Mouse (Mus musculus): Measurements from ENCODE around the gene Psmb11. TPM values are rescaled to one million over a fixed set of nuclear protein-coding genes. Genes with fewer than 3 reads are reported as not detected.

Psmb11 gene
- total RNA-seq, 1 experiment: not detected

DNA sequence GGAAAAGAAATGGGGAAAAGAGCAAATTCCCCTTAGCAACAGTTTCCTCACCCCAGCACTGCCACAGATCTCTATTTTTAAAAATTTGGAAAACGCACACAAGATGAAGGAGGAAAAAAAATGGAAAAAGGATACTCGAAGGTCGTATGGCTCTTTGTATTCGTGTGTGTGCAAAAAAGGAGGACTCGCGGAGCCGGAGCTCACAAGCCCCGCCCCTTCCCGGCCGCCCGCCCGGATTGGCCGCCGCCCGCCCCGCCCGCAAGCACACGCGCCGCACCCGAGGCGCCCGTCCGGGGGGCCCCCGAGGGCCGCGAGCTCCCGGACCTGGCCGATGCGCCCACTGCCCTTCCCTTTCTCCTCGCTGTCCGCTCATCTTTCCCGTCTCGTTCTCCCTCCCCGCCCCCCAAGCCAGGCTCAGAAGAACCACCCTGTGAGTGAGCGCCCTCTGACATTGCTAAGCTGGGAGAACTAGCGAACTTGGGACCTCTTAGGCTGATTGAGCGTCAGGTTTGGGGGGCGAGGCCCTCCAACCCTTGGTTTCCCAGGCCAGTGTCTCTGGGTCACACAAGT is 15.4 kb upstream of the Psmb11 start, which contains the start of gene 4931414P19Rik:
Gene 4931414P19Rik, minus strand, starts transcription at position 242 of the 570 bp plus-strand sequence.
- Histone ChIP-seq H3K9me3 (ENCODE audit: control insufficient read depth, insufficient read depth, low read depth, low read length) (no peaks in the 10 kb centered on the region), H3K4me3 (ENCODE audit: insufficient read depth in 1 of 2, low read depth in 1 of 2, low read length in 2 of 2, poor library complexity in 1 of 2, severe bottlenecking in 1 of 2) (peak within 1 kb of the TSS; percentile 58 to 71), H3K4me1 (ENCODE audit: control insufficient read depth in 2 of 2, insufficient read depth in 2 of 2, low read length in 2 of 2, poor library complexity in 1 of 2) (peaks cover 2 to 11% of the 10 kb centered on the region in 2 experiments; a peak in 2 of 4 replicates), H3K27ac (ENCODE audit: insufficient read depth, low read depth, low read length, poor library complexity, severe bottlenecking) (peak within 1 kb of the TSS; percentile 42; the same call in 1 of the 2 replicates), H3K36me3 (ENCODE audit: control insufficient read depth, insufficient read depth, low read length, poor library complexity, severe bottlenecking) (no peaks in the 10 kb centered on the region), H3K9ac (ENCODE audit: insufficient read depth, low read depth, low read length, poor library complexity, severe bottlenecking) (peak within 1 kb of the TSS; percentile 70)
- TF ChIP-seq ZC3H11A (IDR thresholded peaks at IDR 0.05; ENCODE audit: borderline replicate concordance, low read depth, low read length) (no peak), MAFK (IDR thresholded peaks at IDR 0.05; ENCODE audit: insufficient read depth, low read depth, low read length) (no peak), ZNF384 (IDR thresholded peaks at IDR 0.05; ENCODE audit: low read depth, low read length) (no peak), HCFC1 (IDR thresholded peaks at IDR 0.05; ENCODE audit: borderline replicate concordance, insufficient read depth, low read length) (no peak), CHD2 (IDR thresholded peaks at IDR 0.05; ENCODE audit: low read depth, low read length) (no peak)
- in situ Hi-C loops (cut with MboI; ENCODE audit: low sequenced_read_pairs in 2 of 2, unreplicated experiment in 2 of 2): no loop called here
- DNase-seq (ENCODE audit: low read depth, low spot score): no peak

DNA sequence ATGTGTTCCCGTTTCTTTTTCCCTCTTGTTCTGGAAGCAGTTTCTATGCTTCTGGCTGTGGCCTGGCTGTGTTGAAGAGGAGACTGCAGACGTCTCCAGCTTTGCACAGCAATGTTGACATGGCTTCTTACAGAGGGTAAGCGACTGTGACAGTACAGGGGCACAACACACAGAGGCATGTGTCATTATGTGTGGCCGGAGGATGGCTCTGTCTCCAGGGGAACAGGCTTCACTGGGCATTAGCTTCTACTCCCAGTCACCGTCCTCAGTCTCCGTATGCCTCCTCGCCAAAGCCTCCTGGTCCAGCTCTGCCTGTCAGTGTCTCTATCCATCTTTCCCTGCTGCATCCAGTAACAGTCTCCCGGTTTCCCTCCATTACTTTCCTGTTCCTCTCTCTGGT is 14.0 kb upstream of the Psmb11 start:
- no peak for DNase-seq (ENCODE audit: low read depth, low spot score)
- in situ Hi-C loops (cut with MboI; ENCODE audit: low sequenced_read_pairs in 2 of 2, unreplicated experiment in 2 of 2): no loop called here

DNA sequence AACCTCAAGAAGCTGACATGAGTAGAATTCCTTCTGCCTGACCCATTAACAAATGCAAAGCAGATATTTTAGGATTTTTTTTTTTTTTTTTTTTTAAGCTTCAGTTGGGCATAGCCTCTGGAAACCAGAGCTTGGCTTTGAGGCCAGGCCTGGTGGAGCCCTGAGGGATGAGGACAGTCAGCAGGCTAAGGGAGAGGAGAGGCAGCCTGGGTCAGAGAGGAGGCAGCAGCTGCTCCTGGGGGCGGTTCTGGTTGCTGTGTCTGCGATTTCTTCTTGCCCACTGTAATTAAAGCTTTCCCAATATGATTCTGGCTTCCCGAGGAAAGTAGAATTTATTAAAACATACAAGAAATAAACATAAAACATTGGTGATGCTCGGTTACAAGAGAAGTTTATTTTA is 12.0 kb upstream of the Psmb11 start:
- DNase-seq (ENCODE audit: low read depth, low spot score): no peak
- peaks cover 0 to 10% of the 10 kb centered on the region in 2 experiments; a peak in 2 of 4 replicates for H3K4me1 ChIP-seq (ENCODE audit: control insufficient read depth in 2 of 2, insufficient read depth in 2 of 2, low read length in 2 of 2, poor library complexity in 1 of 2)
- H3K9me3 ChIP-seq (ENCODE audit: control insufficient read depth, insufficient read depth, low read depth, low read length): no peaks in the 10 kb centered on the region
- H3K36me3 ChIP-seq (ENCODE audit: control insufficient read depth, insufficient read depth, low read length, poor library complexity, severe bottlenecking): peaks cover 16% of the 10 kb centered on the region
- TF ChIP-seq ZNF384 (IDR thresholded peaks at IDR 0.05; ENCODE audit: low read depth, low read length) (no peak), ZC3H11A (IDR thresholded peaks at IDR 0.05; ENCODE audit: borderline replicate concordance, low read depth, low read length) (no peak), CHD2 (IDR thresholded peaks at IDR 0.05; ENCODE audit: low read depth, low read length) (no peak), MAFK (IDR thresholded peaks at IDR 0.05; ENCODE audit: insufficient read depth, low read depth, low read length) (no peak), HCFC1 (IDR thresholded peaks at IDR 0.05; ENCODE audit: borderline replicate concordance, insufficient read depth, low read length) (no peak)
- no peak overlapping the region for H3K27ac ChIP-seq (ENCODE audit: insufficient read depth, low read depth, low read length, poor library complexity, severe bottlenecking)
- no peak overlapping the region for H3K4me3 ChIP-seq (ENCODE audit: insufficient read depth in 1 of 2, low read depth in 1 of 2, low read length in 2 of 2, poor library complexity in 1 of 2, severe bottlenecking in 1 of 2)
- H3K9ac ChIP-seq (ENCODE audit: insufficient read depth, low read depth, low read length, poor library complexity, severe bottlenecking): no peak overlapping the region
- in situ Hi-C loops (cut with MboI; ENCODE audit: low sequenced_read_pairs in 2 of 2, unreplicated experiment in 2 of 2): no loop called here

More for the DNA sequence above, 14.0 kb upstream of the Psmb11 start:
- Histone ChIP-seq H3K9ac (ENCODE audit: insufficient read depth, low read depth, low read length, poor library complexity, severe bottlenecking) (no peak overlapping the region), H3K9me3 (ENCODE audit: control insufficient read depth, insufficient read depth, low read depth, low read length) (no peaks in the 10 kb centered on the region), H3K27ac (ENCODE audit: insufficient read depth, low read depth, low read length, poor library complexity, severe bottlenecking) (no peak overlapping the region), H3K4me1 (ENCODE audit: control insufficient read depth in 2 of 2, insufficient read depth in 2 of 2, low read length in 2 of 2, poor library complexity in 1 of 2) (peaks cover 2 to 9% of the 10 kb centered on the region in 2 experiments; a peak in 2 of 4 replicates), H3K4me3 (ENCODE audit: insufficient read depth in 1 of 2, low read depth in 1 of 2, low read length in 2 of 2, poor library complexity in 1 of 2, severe bottlenecking in 1 of 2) (no peak overlapping the region), H3K36me3 (ENCODE audit: control insufficient read depth, insufficient read depth, low read length, poor library complexity, severe bottlenecking) (peaks cover 5% of the 10 kb centered on the region)
- no peak for TF ChIP-seq MAFK (IDR thresholded peaks at IDR 0.05; ENCODE audit: insufficient read depth, low read depth, low read length)
- TF ChIP-seq ZNF384 (IDR thresholded peaks at IDR 0.05; ENCODE audit: low read depth, low read length): no peak
- no peak for TF ChIP-seq ZC3H11A (IDR thresholded peaks at IDR 0.05; ENCODE audit: borderline replicate concordance, low read depth, low read length)
- no peak for TF ChIP-seq CHD2 (IDR thresholded peaks at IDR 0.05; ENCODE audit: low read depth, low read length)
- TF ChIP-seq HCFC1 (IDR thresholded peaks at IDR 0.05; ENCODE audit: borderline replicate concordance, insufficient read depth, low read length): no peak

DNA sequence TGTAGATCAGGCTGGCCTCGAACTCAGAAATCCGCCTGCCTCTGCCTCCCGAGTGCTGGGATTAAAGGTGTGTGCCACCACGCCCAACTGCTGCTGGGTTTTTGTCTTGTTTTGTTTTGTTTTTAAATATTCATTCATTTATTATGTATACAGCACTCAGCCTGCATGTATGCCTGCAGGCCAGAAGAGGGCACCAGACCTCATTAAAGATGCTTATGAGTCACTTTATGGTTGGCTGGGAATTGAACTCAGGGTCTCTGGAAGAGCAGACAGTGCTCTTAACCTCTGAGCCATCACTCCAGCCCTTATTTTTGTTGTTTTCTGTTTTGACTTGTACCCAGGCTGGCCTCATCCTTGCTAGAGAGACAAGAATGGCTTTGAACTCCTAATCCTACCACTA is 11.3 kb upstream of the Psmb11 start:
- Histone ChIP-seq H3K27ac (ENCODE audit: insufficient read depth, low read depth, low read length, poor library complexity, severe bottlenecking) (no peak overlapping the region), H3K4me3 (ENCODE audit: insufficient read depth in 1 of 2, low read depth in 1 of 2, low read length in 2 of 2, poor library complexity in 1 of 2, severe bottlenecking in 1 of 2) (no peak overlapping the region), H3K4me1 (ENCODE audit: control insufficient read depth in 2 of 2, insufficient read depth in 2 of 2, low read length in 2 of 2, poor library complexity in 1 of 2) (peaks cover 0 to 7% of the 10 kb centered on the region in 2 experiments; a peak in 3 of 4 replicates), H3K9ac (ENCODE audit: insufficient read depth, low read depth, low read length, poor library complexity, severe bottlenecking) (no peak overlapping the region), H3K9me3 (ENCODE audit: control insufficient read depth, insufficient read depth, low read depth, low read length) (no peaks in the 10 kb centered on the region), H3K36me3 (ENCODE audit: control insufficient read depth, insufficient read depth, low read length, poor library complexity, severe bottlenecking) (peaks cover 20% of the 10 kb centered on the region)
- in situ Hi-C loops (cut with MboI; ENCODE audit: low sequenced_read_pairs in 2 of 2, unreplicated experiment in 2 of 2): no loop called here
- TF ChIP-seq CHD2 (IDR thresholded peaks at IDR 0.05; ENCODE audit: low read depth, low read length) (no peak), MAFK (IDR thresholded peaks at IDR 0.05; ENCODE audit: insufficient read depth, low read depth, low read length) (peak; percentile 46; the same call in 1 of the 2 replicates)
- no peak for DNase-seq (ENCODE audit: low read depth, low spot score)

All from ES-E14 (cell line).